Mouse (Mus musculus) hindbrain, embryonic 13.5 days (tissue): ENCODE measurements around the gene Grrp1. TPM values are rescaled to one million over a fixed set of nuclear protein-coding genes. Genes with fewer than 3 reads are reported as not detected.

Source experiments
- ATAC-seq: fragments of 200-750 bp; cut with Nextera tagmentation; 2 replicates; pipeline ENCODE4 v1.8.0; 2017; ENCODE audit warnings: moderate TSS enrichment; ENCODE audit not compliant: low FRiP score
- H3K27ac ChIP-seq: fragments of 300-500 bp; sonication (generic); 2 replicates; pipeline ENCODE4 v1.5.1; 2015; ENCODE audit warnings: inconsistent platforms, mild to moderate bottlenecking, moderate library complexity
- H3K27me3 ChIP-seq: fragments of 300-500 bp; sonication (generic); 2 replicates; pipeline ENCODE4 v1.6.1; 2015; ENCODE audit warnings: mild to moderate bottlenecking, inconsistent platforms
- H3K36me3 ChIP-seq: fragments of 300-500 bp; sonication (generic); 2 replicates; pipeline ENCODE4 v1.6.1; 2015; ENCODE audit warnings: mild to moderate bottlenecking, inconsistent platforms
- H3K4me1 ChIP-seq: fragments of 300-500 bp; sonication (generic); replicated peaks from 2 replicates; pipeline ENCODE4 v1.6.1; 2015; ENCODE audit warnings: inconsistent platforms
- H3K4me2 ChIP-seq: fragments of 300-500 bp; sonication (generic); 2 replicates; pipeline ENCODE4 v1.6.1; 2015; ENCODE audit warnings: inconsistent platforms, mild to moderate bottlenecking, moderate library complexity
- H3K4me3 ChIP-seq: fragments of 300-500 bp; sonication (generic); 2 replicates; pipeline ENCODE4 v1.5.1; 2015; ENCODE audit warnings: mild to moderate bottlenecking, inconsistent platforms
- H3K9ac ChIP-seq: fragments of 300-500 bp; sonication (generic); 2 replicates; pipeline ENCODE4 v1.6.1; 2015; ENCODE audit warnings: mild to moderate bottlenecking, inconsistent platforms
- H3K9me3 ChIP-seq: fragments of 300-500 bp; sonication (generic); 2 replicates; pipeline ENCODE4 v1.6.1; 2016; ENCODE audit warnings: inconsistent platforms
- WGBS: fragments of 180-500 bp; shearing (Covaris S2); methylation state at CpG from one replicate; pipeline ENCODE4 v1.1.7; 2015; 5-methylcytosine and 5-hydroxymethylcytosine counted together
- polyA plus RNA-seq: library from polyadenylated mRNA; unstranded; fragments of >200 nt; fragmentation: Nextera tagmentation; extraction: Ambion mirVana; gene quantifications from 2 replicates; pipeline ENCODE4 v1.2.1, GENCODE M21; 2015

The Grrp1 gene
- polyA plus RNA-seq, 1 experiment from 2014 or later: 14.2 TPM

GRCm38 (mm10) chr4:134250930-134251240 lies 3.0 kb downstream of the Grrp1 start:
- no peaks in the 10 kb centered on the region for H3K9me3 ChIP-seq
- WGBS: 5% methylated on average over 10 of the region's 10 CpGs

GRCm38 (mm10) chr4:134250116-134250929 lies 3.6 kb downstream of the Grrp1 start:
- Histone ChIP-seq H3K9me3 (no peaks in the 10 kb centered on the region), H3K4me2 (peak overlapping the region; percentile 79), H3K27ac (no peak overlapping the region; the same call in 1 of the 2 replicates), H3K36me3 (no peaks in the 10 kb centered on the region), H3K27me3 (peaks cover 93% of the 10 kb centered on the region), H3K4me1 (peaks cover 69% of the 10 kb centered on the region), H3K4me3 (peak overlapping the region; percentile 56), H3K9ac (peak overlapping the region; percentile 81)
- ATAC-seq: no peak
- WGBS: 7% methylated on average over 27 of the region's 27 CpGs

More at GRCm38 (mm10) chr4:134250930-134251240, 3.0 kb downstream of the Grrp1 start:
- Histone ChIP-seq H3K27me3 (peaks cover 98% of the 10 kb centered on the region), H3K4me1 (peaks cover 68% of the 10 kb centered on the region), H3K4me2 (peak overlapping the region; percentile 79), H3K4me3 (peak overlapping the region; percentile 56), H3K9ac (peak overlapping the region; percentile 81), H3K27ac (peak overlapping the region; percentile 84), H3K36me3 (no peaks in the 10 kb centered on the region)
- no peak for ATAC-seq

GRCm38 (mm10) chr4:134249651-134250050 lies 4.3 kb downstream of the Grrp1 start:
- no peaks in the 10 kb centered on the region for H3K36me3 ChIP-seq
- peaks cover 86% of the 10 kb centered on the region for H3K27me3 ChIP-seq
- no peak for ATAC-seq
- 1% methylated on average over 30 of the region's 30 CpGs for WGBS
- H3K27ac ChIP-seq: no peak overlapping the region
- peak overlapping the region; percentile 66 for H3K9ac ChIP-seq
- H3K4me3 ChIP-seq: peak overlapping the region; percentile 56
- peak overlapping the region; percentile 79 for H3K4me2 ChIP-seq
- peaks cover 71% of the 10 kb centered on the region for H3K4me1 ChIP-seq
- H3K9me3 ChIP-seq: no peaks in the 10 kb centered on the region

GRCm38 (mm10) chr4:134246719-134247258 lies 7.1 kb downstream of the Grrp1 start, which contains the start of gene Gm30191:
Gene Gm30191, plus strand, starts transcription at chr4:134246935.
- WGBS: 79% methylated on average over 7 of the region's 7 CpGs
- Histone ChIP-seq H3K36me3 (no peaks in the 10 kb centered on the region), H3K27ac (peak within 1 kb of the TSS; percentile 48; the same call in 1 of the 2 replicates), H3K4me1 (peaks cover 57% of the 10 kb centered on the region), H3K9ac (peak within 1 kb of the TSS; percentile 90), H3K4me2 (peak within 1 kb of the TSS; percentile 96), H3K9me3 (no peaks in the 10 kb centered on the region), H3K27me3 (peaks cover 57% of the 10 kb centered on the region), H3K4me3 (peak within 1 kb of the TSS; percentile 87)
- ATAC-seq: no peak

- Histone ChIP-seq H3K4me1 (peaks cover 52% of the 10 kb centered on the region), H3K36me3 (no peaks in the 10 kb centered on the region), H3K4me3 (no peak overlapping the region), H3K4me2 (peak overlapping the region; percentile 96; the same call in 1 of the 2 replicates), H3K9me3 (no peaks in the 10 kb centered on the region), H3K27ac (peak overlapping the region; percentile 48; the same call in 1 of the 2 replicates), H3K27me3 (peaks cover 52% of the 10 kb centered on the region), H3K9ac (no peak overlapping the region)
- 27% methylated on average over 4 of the region's 4 CpGs for WGBS
- ATAC-seq: 0 out of 2 replicates have a peak, but pooled peaks have one; percentile 1
These were observed 7.7 kb downstream of the Grrp1 start for GRCm38 (mm10) chr4:134246256-134246655.

- WGBS: under 1% methylated on average over 57 of the region's 60 CpGs
These were observed 8.6 kb downstream of the Grrp1 start, which contains the start of gene Zfp593 for GRCm38 (mm10) chr4:134245148-134245843. Gene Zfp593, minus strand, starts transcription at chr4:134245592.

GRCm38 (mm10) chr4:134243516-134244250 lies 10.2 kb downstream of the Grrp1 start, which contains the start of gene E130218I03Rik:
Gene E130218I03Rik, plus strand, starts transcription at chr4:134243662.
- ATAC-seq: no peak
- no peak within 1 kb of the TSS for H3K27ac ChIP-seq
- peak within 1 kb of the TSS; percentile 90 for H3K9ac ChIP-seq
- peak within 1 kb of the TSS; percentile 87 for H3K4me3 ChIP-seq
- H3K4me1 ChIP-seq: peaks cover 33% of the 10 kb centered on the region
- WGBS: 92% methylated on average over 17 of the region's 17 CpGs
- peaks cover 35% of the 10 kb centered on the region for H3K27me3 ChIP-seq
- no peaks in the 10 kb centered on the region for H3K9me3 ChIP-seq
- H3K36me3 ChIP-seq: no peaks in the 10 kb centered on the region
- peak within 1 kb of the TSS; percentile 96 for H3K4me2 ChIP-seq

More at GRCm38 (mm10) chr4:134245148-134245843, 8.6 kb downstream of the Grrp1 start, which contains the start of gene Zfp593:
- no peaks in the 10 kb centered on the region for H3K36me3 ChIP-seq
- peak within 1 kb of the TSS; percentile 90 for H3K9ac ChIP-seq
- no peaks in the 10 kb centered on the region for H3K9me3 ChIP-seq
- peak; percentile 81 for ATAC-seq
- H3K4me2 ChIP-seq: peak within 1 kb of the TSS; percentile 96
- H3K4me3 ChIP-seq: peak within 1 kb of the TSS; percentile 87
- peak within 1 kb of the TSS; percentile 48; the same call in 1 of the 2 replicates for H3K27ac ChIP-seq
- peaks cover 42% of the 10 kb centered on the region for H3K27me3 ChIP-seq
- peaks cover 43% of the 10 kb centered on the region for H3K4me1 ChIP-seq

- H3K27ac ChIP-seq: no peak overlapping the region
- H3K9me3 ChIP-seq: no peaks in the 10 kb centered on the region
- no peak for ATAC-seq
- WGBS: 14% methylated on average over 10 of the region's 10 CpGs
- H3K4me2 ChIP-seq: peak overlapping the region; percentile 31
- peaks cover 34% of the 10 kb centered on the region for H3K27me3 ChIP-seq
- no peaks in the 10 kb centered on the region for H3K36me3 ChIP-seq
- no peak overlapping the region for H3K4me3 ChIP-seq
- no peak overlapping the region for H3K9ac ChIP-seq
- H3K4me1 ChIP-seq: peaks cover 15% of the 10 kb centered on the region
These were observed 15.2 kb downstream of the Grrp1 start for GRCm38 (mm10) chr4:134238686-134239085.

- peak within 1 kb of the TSS; percentile 11; the same call in 1 of the 2 replicates for H3K4me3 ChIP-seq
- no peak for ATAC-seq
- H3K9me3 ChIP-seq: no peaks in the 10 kb centered on the region
- peaks cover 34% of the 10 kb centered on the region for H3K27me3 ChIP-seq
- H3K4me1 ChIP-seq: peaks cover 11% of the 10 kb centered on the region
- no peaks in the 10 kb centered on the region for H3K36me3 ChIP-seq
- H3K4me2 ChIP-seq: peak within 1 kb of the TSS; percentile 31
- H3K27ac ChIP-seq: no peak within 1 kb of the TSS
- 0 out of 2 replicates have a peak within 1 kb of the TSS, but pooled peaks have one; percentile 49 for H3K9ac ChIP-seq
- WGBS: 4% methylated on average over 18 of the region's 18 CpGs
These were observed 15.6 kb downstream of the Grrp1 start, which contains the start of gene Cnksr1 for GRCm38 (mm10) chr4:134238279-134238651. Gene Cnksr1, minus strand, starts transcription at chr4:134238399.

GRCm38 (mm10) chr4:134237582-134238278 lies 16.2 kb downstream of the Grrp1 start:
- Histone ChIP-seq H3K27ac (no peak overlapping the region), H3K9ac (no peak overlapping the region), H3K4me3 (peak overlapping the region; percentile 11; the same call in 1 of the 2 replicates), H3K4me2 (peak overlapping the region; percentile 31), H3K27me3 (peaks cover 34% of the 10 kb centered on the region), H3K36me3 (no peaks in the 10 kb centered on the region), H3K4me1 (peaks cover 11% of the 10 kb centered on the region), H3K9me3 (no peaks in the 10 kb centered on the region)
- WGBS: 27% methylated on average over 19 of the region's 19 CpGs
- ATAC-seq: no peak

GRCm38 (mm10) chr4:134234876-134235275 lies 19.0 kb downstream of the Grrp1 start:
- no peaks in the 10 kb centered on the region for H3K9me3 ChIP-seq
- no peak for ATAC-seq
- peaks cover 34% of the 10 kb centered on the region for H3K27me3 ChIP-seq
- 87% methylated on average over 5 of the region's 5 CpGs for WGBS
- H3K4me3 ChIP-seq: no peak overlapping the region
- no peak overlapping the region for H3K4me2 ChIP-seq
- no peaks in the 10 kb centered on the region for H3K36me3 ChIP-seq
- peaks cover 11% of the 10 kb centered on the region for H3K4me1 ChIP-seq
- H3K27ac ChIP-seq: no peak overlapping the region
- H3K9ac ChIP-seq: no peak overlapping the region
